Mouse (Mus musculus) cortical plate, adult 2 months (tissue): ENCODE results near the gene Flt3l. TPM values are rescaled to one million over a fixed set of nuclear protein-coding genes. Genes with fewer than 3 reads are reported as not detected.
A peak's percentile ranks its signal among the peaks of the same experiment; 100 is the strongest.

Experiments used
- H3K27ac ChIP-seq: fragments of 200-500 bp; 2 replicates; pipeline ENCODE4 v1.5.1; 2012; ENCODE audit warnings: low read length, control low read depth, inconsistent platforms; ENCODE audit not compliant: insufficient read depth
- H3K4me1 ChIP-seq: fragments of 200-500 bp; 2 replicates; pipeline ENCODE4 v1.6.1; 2011; ENCODE audit warnings: low read length; ENCODE audit not compliant: control insufficient read depth, insufficient read depth
- H3K4me3 ChIP-seq: fragments of 200-500 bp; 2 replicates; pipeline ENCODE4 v1.5.1; 2011; ENCODE audit warnings: mild to moderate bottlenecking, low read length, control low read depth; ENCODE audit not compliant: insufficient read depth
- CTCF ChIP-seq: fragments of 200-500 bp; IDR thresholded peaks from 2 replicates; pipeline ENCODE4 v1.5.1; 2011; ENCODE audit warnings: mild to moderate bottlenecking, control low read depth, low read length; ENCODE audit not compliant: insufficient read depth; ENCODE audit errors: extremely low read depth
- POLR2A ChIP-seq: fragments of 200-500 bp; IDR thresholded peaks from 2 replicates; pipeline ENCODE4 v1.6.1; 2011; ENCODE audit warnings: mild to moderate bottlenecking, low read length, control low read depth; ENCODE audit not compliant: insufficient read depth; ENCODE audit errors: extremely low read depth
- polyA plus RNA-seq: library from polyadenylated mRNA; depleted of rRNA; stranded (reverse); fragments of >200 nt; gene quantifications from 2 replicates; pipeline ENCODE4 v1.2.3, GENCODE M21; 2012; rRNA removed

Flt3l gene
- polyA plus RNA-seq, 1 experiment = 18.4 TPM

DNA sequence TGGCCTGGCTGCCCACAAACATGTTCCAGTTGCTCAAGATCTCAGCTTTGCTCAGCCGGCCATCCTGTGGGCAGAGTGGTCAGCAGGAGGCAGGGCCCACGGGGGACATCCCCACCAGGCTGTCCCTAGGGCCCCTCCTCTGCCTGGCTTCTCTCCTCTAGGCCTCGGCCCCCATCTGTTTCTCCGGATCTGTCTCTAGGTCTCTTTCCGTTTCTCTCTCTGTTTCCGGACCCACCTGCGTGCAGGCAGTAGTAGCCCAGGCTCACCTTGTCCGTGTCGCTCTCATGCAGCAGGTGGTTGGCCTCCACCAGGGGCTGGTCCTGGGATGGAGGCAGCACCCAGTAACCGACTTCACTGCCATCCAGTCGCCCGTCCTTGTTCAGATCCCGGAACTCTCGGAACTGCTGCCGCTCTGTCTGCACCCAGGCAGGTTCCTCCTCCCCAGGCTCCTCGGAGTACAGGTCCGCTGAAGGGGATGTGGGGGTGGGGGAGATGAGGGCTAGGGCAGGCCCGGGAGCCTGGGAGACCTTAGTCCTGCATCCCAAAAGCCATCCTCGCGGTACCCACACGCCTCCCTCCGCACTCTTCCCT is 52.8 kb downstream of the Flt3l start:
- no peaks in the 10 kb centered on the region for H3K4me1 ChIP-seq
- H3K27ac ChIP-seq = peak overlapping the region; percentile 13; the same call in 1 of the 2 replicates
- no peak overlapping the region for H3K4me3 ChIP-seq
- TF ChIP-seq POLR2A (no peak), CTCF (no peak)

DNA sequence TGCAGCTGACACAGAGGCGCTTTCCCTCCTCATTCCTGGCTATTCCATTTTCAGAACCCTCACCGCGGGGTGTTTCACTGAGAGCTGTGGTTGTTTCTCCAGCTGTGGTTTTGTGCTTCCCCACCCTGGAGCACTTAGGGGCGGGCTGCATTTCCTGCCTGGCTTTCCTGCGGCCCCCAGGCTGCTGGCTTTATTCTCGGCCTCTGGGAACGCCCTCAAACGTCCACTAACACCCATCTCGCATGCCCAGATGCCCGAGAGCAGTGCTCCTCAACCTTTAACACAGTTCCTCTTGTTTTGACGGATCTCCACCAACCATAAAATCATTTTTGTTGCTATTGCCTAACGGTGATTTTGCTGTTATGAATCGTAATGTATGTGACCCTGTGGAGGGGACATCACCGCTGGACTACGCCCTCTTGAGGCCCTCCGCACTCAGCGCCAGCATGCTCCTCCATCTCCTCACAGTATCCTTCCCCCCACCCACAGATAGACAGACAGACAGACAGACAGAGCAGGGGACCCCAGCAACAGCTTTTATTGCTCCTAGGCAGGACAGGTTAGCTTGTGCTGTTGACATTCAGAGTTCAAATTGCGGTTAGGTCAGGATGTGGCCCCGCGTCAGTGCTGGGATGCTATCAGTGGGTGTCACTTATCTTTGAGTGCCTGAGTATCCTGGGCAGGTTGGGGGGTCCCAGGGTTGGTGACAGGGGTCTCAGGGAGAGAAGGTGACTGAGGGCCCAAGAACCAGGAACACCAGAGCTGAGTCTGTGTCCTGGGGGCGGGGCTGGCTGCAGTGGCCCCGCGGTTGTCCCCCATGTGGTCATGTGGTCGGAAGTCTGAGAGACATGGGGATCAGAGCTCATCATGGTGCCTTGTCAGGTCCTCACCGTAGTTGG is 53.6 kb downstream of the Flt3l start:
- Histone ChIP-seq H3K4me3 (no peak overlapping the region), H3K27ac (peak overlapping the region; percentile 13), H3K4me1 (no peaks in the 10 kb centered on the region)
- TF ChIP-seq CTCF (no peak), POLR2A (no peak)

DNA sequence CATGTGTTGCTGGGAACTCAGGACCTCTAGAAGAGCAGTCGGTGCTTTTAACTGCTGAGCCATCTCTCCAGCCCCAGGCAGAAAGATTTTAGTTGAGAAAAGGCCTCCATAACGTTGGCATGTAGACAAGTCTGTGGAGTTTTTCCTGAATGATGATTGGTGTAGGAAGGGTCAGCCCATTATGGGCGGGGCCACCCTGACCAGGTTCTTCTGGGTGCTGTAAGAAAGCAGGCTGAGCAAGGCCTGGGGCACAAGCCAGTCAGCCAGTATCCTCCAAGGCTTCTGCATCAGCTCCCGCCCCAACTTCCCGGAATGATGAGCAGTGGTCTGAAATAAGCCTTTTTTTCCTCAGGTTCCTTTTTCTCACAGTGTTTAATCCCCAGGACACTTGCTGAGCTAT is 55.2 kb downstream of the Flt3l start:
- no peak overlapping the region for H3K27ac ChIP-seq
- H3K4me3 ChIP-seq = no peak overlapping the region
- H3K4me1 ChIP-seq = no peaks in the 10 kb centered on the region
- TF ChIP-seq POLR2A (no peak), CTCF (no peak)

DNA sequence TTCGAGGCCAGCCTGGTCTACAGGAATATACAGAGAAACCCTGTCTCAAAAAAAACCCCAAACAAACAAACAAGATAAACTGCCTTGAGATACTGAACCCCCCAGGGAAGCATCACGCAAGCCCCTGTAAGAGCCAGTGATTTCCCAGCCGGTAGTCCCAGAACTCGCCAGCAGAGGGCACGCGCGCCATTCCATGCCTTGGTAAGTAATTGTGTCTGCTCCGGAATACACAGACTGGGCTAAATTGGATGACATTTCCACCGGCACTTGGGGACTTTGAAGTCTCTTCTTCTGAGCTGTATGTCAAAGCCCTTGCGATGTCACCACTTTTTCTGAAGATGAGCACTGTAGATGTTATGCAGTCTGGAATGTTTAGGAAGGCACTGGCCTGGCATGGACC is 56.4 kb downstream of the Flt3l start:
- no peak overlapping the region for H3K4me3 ChIP-seq
- TF ChIP-seq POLR2A (no peak), CTCF (peak; percentile 89)
- H3K27ac ChIP-seq = no peak overlapping the region
- no peaks in the 10 kb centered on the region for H3K4me1 ChIP-seq

Other genes with a start within 250 kb of the Flt3l start
- 121 and 129 TPM in 2 replicates for gene Med25, start 243.7 kb downstream of the Flt3l start, polyA plus RNA-seq
- gene Fuz, start 240.4 kb downstream of the Flt3l start, polyA plus RNA-seq = 28.6 and 30.7 TPM in 2 replicates
- gene Ap2a1, start 206.9 kb downstream of the Flt3l start, polyA plus RNA-seq = 241 and 247 TPM in 2 replicates
- 1.5 and 2.0 TPM in 2 replicates for gene Tsks, start 193.2 kb downstream of the Flt3l start, polyA plus RNA-seq
- gene Cpt1c, start 161.6 kb downstream of the Flt3l start, polyA plus RNA-seq = 154 and 164 TPM in 2 replicates
- 162 and 169 TPM in 2 replicates for gene Prmt1, start 149.9 kb downstream of the Flt3l start, polyA plus RNA-seq
- 82.4 and 87.4 TPM in 2 replicates for gene Irf3, start 138.8 kb downstream of the Flt3l start, polyA plus RNA-seq
- gene Bcl2l12, start 137.7 kb downstream of the Flt3l start, polyA plus RNA-seq = 6.0 and 6.2 TPM in 2 replicates
- gene Scaf1, start 120.1 kb downstream of the Flt3l start, polyA plus RNA-seq = 126 and 128 TPM in 2 replicates
- gene Rras, start 118.5 kb downstream of the Flt3l start, polyA plus RNA-seq = 34.2 and 38.3 TPM in 2 replicates
- 14.6 and 15.5 TPM in 2 replicates for gene Prr12, start 83.6 kb downstream of the Flt3l start, polyA plus RNA-seq
- 89.5 and 92.3 TPM in 2 replicates for gene Nosip, start 74.0 kb downstream of the Flt3l start, polyA plus RNA-seq
- 21.4 and 23.2 TPM in 2 replicates for gene Prrg2, start 73.8 kb downstream of the Flt3l start, polyA plus RNA-seq
- gene Rcn3, start 44.2 kb downstream of the Flt3l start, polyA plus RNA-seq = 12.8 and 13.1 TPM in 2 replicates
- gene Fcgrt, start 32.6 kb downstream of the Flt3l start, polyA plus RNA-seq = 30.7 and 37.0 TPM in 2 replicates
- gene Rps11, start 12.0 kb downstream of the Flt3l start, polyA plus RNA-seq = 361 and 402 TPM in 2 replicates
- gene Rpl13a, start 7.7 kb downstream of the Flt3l start, polyA plus RNA-seq = 1,470 and 1,570 TPM in 2 replicates
- 0.08 and 0.32 TPM in 2 replicates for gene Gm45713, start 201 bp downstream of the Flt3l start, polyA plus RNA-seq
- gene Pih1d1, start 17.9 kb upstream of the Flt3l start, polyA plus RNA-seq = 59.4 and 60.2 TPM in 2 replicates
- 8.1 and 10.3 TPM in 2 replicates for gene Aldh16a1, start 18.2 kb upstream of the Flt3l start, polyA plus RNA-seq
- 1,033 and 1,121 TPM in 2 replicates for gene Slc17a7, start 27.5 kb upstream of the Flt3l start, polyA plus RNA-seq
- gene Gfy, start 43.1 kb upstream of the Flt3l start, polyA plus RNA-seq = 0.38 and 0.62 TPM in 2 replicates
- gene Pth2, start 44.6 kb upstream of the Flt3l start, polyA plus RNA-seq = not detected in 2 replicates
- gene Ccdc155, start 68.5 kb upstream of the Flt3l start, polyA plus RNA-seq = 4.7 and 5.0 TPM in 2 replicates
- gene Dkkl1, start 75.7 kb upstream of the Flt3l start, polyA plus RNA-seq = 41.4 and 47.2 TPM in 2 replicates
- gene Tead2, start 79.3 kb upstream of the Flt3l start, polyA plus RNA-seq = 5.0 and 6.4 TPM in 2 replicates
- gene Cd37, start 102.7 kb upstream of the Flt3l start, polyA plus RNA-seq = 10.6 and 11.9 TPM in 2 replicates
- 2.1 TPM in 2 replicates for gene Slc6a16, start 104.7 kb upstream of the Flt3l start, polyA plus RNA-seq
- 0.08 and 0.30 TPM in 2 replicates for gene Slc6a21, start 141.1 kb upstream of the Flt3l start, polyA plus RNA-seq
- gene Trpm4, start 197.3 kb upstream of the Flt3l start, polyA plus RNA-seq = 29.1 and 35.1 TPM in 2 replicates
- gene Hrc, start 198.9 kb upstream of the Flt3l start, polyA plus RNA-seq = 0.35 and 0.55 TPM in 2 replicates
- 164 and 167 TPM in 2 replicates for gene Ppfia3, start 230.6 kb upstream of the Flt3l start, polyA plus RNA-seq
- gene Lin7b, start 234.2 kb upstream of the Flt3l start, polyA plus RNA-seq = 336 TPM in 2 replicates